Mouse (Mus musculus): ENCODE measurements around the gene Cog7. TPM values are rescaled to one million over a fixed set of nuclear protein-coding genes. Genes with fewer than 3 reads are reported as not detected.

Gene Cog7
- polyA plus RNA-seq, 1 experiment: 9.9 TPM

DNA sequence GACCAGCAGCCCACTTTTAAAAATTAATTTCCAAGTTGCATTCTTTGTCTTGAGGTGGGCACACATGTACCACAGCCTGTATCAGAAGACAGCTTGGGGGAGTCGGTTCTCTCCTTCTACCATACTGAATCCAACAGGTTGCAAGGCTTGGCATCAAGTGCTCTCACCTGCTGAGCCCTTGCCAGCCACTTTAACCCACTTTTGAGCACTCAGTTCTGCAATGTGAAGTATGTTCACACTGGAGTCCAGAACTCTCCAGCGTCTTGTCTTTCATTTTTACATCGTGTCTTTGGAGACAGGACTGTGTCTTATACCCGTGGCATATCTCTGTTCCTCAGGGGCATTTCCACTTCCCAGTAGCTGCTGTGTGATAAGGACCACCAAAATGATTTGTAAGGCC is 101.3 kb downstream of the Cog7 start:
- Histone ChIP-seq H3K36me3 (ENCODE audit: control insufficient read depth, insufficient read depth, low read length) (no peaks in the 10 kb centered on the region), H3K27ac (ENCODE audit: insufficient read depth, low read length) (no peak overlapping the region), H3K4me3 (ENCODE audit: extremely low read depth, insufficient read depth, insufficient read length) (no peak overlapping the region), H3K4me1 (ENCODE audit: control insufficient read depth, insufficient read depth, insufficient read length) (no peaks in the 10 kb centered on the region), H3K27me3 (ENCODE audit: control insufficient read depth, insufficient read depth, low read length) (no peaks in the 10 kb centered on the region)
- TF ChIP-seq CTCF (IDR thresholded peaks at IDR 0.05; ENCODE audit: extremely low read depth, insufficient read depth, insufficient read length, insufficient replicate concordance) (no peak), POLR2A (IDR thresholded peaks at IDR 0.05; ENCODE audit: low read depth, low read length) (no peak)
- WGBS: 80% methylated on average over 4 of the region's 4 CpGs
- DNase-seq (ENCODE audit: low read depth in 1 of 2, low spot score in 2 of 2): no peak

DNA sequence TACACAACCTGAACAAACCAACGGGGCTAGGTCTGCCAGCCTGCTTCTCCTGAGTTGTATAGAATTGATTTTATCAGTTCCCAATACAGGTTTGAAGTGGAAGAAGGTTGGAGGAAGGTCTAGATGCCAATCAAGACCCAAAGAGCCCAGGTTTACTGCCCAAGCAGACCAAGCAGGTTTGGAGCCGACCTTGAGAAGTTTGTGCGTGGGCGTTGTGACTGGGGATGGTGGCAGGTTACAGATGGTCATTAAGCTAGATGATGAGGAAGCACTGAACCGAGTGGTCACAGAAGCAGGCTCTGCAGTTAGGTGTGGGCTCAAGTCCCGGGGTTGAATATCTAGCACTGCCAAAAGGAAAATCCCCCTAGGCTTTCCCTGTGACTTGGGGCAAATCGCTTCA is 106.7 kb downstream of the Cog7 start:
- no peaks in the 10 kb centered on the region for H3K36me3 ChIP-seq (ENCODE audit: control insufficient read depth, insufficient read depth, low read length)
- H3K27me3 ChIP-seq (ENCODE audit: control insufficient read depth, insufficient read depth, low read length): no peaks in the 10 kb centered on the region
- H3K27ac ChIP-seq (ENCODE audit: insufficient read depth, low read length): no peak overlapping the region
- H3K4me3 ChIP-seq (ENCODE audit: extremely low read depth, insufficient read depth, insufficient read length): no peak overlapping the region
- H3K4me1 ChIP-seq (ENCODE audit: control insufficient read depth, insufficient read depth, insufficient read length): no peaks in the 10 kb centered on the region
- no peak for DNase-seq (ENCODE audit: low read depth in 1 of 2, low spot score in 2 of 2)
- TF ChIP-seq CTCF (IDR thresholded peaks at IDR 0.05; ENCODE audit: extremely low read depth, insufficient read depth, insufficient read length, insufficient replicate concordance) (no peak), POLR2A (IDR thresholded peaks at IDR 0.05; ENCODE audit: low read depth, low read length) (no peak)
- 79% methylated on average over 7 of the region's 7 CpGs for WGBS

DNA sequence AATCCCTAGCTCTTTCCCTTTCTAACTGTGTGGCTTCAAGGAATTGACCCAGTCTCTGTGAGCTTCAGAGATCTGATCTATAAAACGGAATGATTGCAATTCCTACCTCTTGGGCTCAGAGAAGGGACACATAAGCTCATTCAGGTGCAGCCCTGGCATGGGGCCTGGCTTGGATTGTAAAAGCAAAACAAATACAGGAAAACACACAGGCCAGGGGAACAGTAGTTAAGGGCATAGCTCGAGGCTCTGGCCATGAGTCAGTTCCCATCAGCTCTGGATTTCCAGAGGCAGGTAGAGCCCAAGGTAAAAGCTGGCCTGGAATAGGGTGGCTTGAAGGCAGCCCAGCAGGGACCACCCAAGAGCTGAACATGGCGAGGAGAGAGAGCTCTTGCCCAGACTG is 107.5 kb downstream of the Cog7 start:
- H3K4me3 ChIP-seq (ENCODE audit: extremely low read depth, insufficient read depth, insufficient read length): no peak overlapping the region
- H3K27ac ChIP-seq (ENCODE audit: insufficient read depth, low read length): no peak overlapping the region
- no peaks in the 10 kb centered on the region for H3K4me1 ChIP-seq (ENCODE audit: control insufficient read depth, insufficient read depth, insufficient read length)
- no peaks in the 10 kb centered on the region for H3K36me3 ChIP-seq (ENCODE audit: control insufficient read depth, insufficient read depth, low read length)
- no peak for TF ChIP-seq CTCF (IDR thresholded peaks at IDR 0.05; ENCODE audit: extremely low read depth, insufficient read depth, insufficient read length, insufficient replicate concordance)
- H3K27me3 ChIP-seq (ENCODE audit: control insufficient read depth, insufficient read depth, low read length): no peaks in the 10 kb centered on the region
- no peak for DNase-seq (ENCODE audit: low read depth in 1 of 2, low spot score in 2 of 2)
- 57% methylated on average over 3 of the region's 3 CpGs for WGBS

DNA sequence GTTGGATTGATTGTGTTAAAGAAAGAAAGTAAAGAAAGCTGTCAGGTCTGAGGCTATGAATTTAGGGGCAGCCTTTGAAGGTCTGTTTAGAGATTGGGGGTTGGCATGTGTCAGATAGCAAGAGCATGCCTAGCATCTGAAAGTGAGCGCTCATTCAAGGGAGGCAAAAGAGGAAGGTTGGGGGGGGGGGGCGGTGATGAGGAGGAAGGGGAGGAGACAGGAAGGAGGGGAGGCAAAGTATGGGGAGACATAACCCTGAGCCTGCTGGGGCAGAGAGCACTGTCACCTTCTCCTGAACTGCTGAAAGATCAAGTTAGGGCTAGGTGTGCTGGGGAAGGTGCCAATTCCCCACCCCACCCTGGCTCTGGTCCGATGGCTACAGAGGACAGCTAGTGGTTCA is 109.9 kb downstream of the Cog7 start:
- no peaks in the 10 kb centered on the region for H3K36me3 ChIP-seq (ENCODE audit: control insufficient read depth, insufficient read depth, low read length)
- 0 out of 2 replicates have a peak, but pooled peaks cover 1% of the 10 kb centered on the region for H3K27me3 ChIP-seq (ENCODE audit: control insufficient read depth, insufficient read depth, low read length)
- 53% methylated on average over 2 of the region's 3 CpGs for WGBS
- no peaks in the 10 kb centered on the region for H3K4me1 ChIP-seq (ENCODE audit: control insufficient read depth, insufficient read depth, insufficient read length)
- DNase-seq (ENCODE audit: low read depth in 1 of 2, low spot score in 2 of 2): no peak
- no peak overlapping the region for H3K4me3 ChIP-seq (ENCODE audit: extremely low read depth, insufficient read depth, insufficient read length)
- no peak overlapping the region for H3K27ac ChIP-seq (ENCODE audit: insufficient read depth, low read length)
- no peak for TF ChIP-seq CTCF (IDR thresholded peaks at IDR 0.05; ENCODE audit: extremely low read depth, insufficient read depth, insufficient read length, insufficient replicate concordance)
- TF ChIP-seq POLR2A (IDR thresholded peaks at IDR 0.05; ENCODE audit: low read depth, low read length): no peak

DNA sequence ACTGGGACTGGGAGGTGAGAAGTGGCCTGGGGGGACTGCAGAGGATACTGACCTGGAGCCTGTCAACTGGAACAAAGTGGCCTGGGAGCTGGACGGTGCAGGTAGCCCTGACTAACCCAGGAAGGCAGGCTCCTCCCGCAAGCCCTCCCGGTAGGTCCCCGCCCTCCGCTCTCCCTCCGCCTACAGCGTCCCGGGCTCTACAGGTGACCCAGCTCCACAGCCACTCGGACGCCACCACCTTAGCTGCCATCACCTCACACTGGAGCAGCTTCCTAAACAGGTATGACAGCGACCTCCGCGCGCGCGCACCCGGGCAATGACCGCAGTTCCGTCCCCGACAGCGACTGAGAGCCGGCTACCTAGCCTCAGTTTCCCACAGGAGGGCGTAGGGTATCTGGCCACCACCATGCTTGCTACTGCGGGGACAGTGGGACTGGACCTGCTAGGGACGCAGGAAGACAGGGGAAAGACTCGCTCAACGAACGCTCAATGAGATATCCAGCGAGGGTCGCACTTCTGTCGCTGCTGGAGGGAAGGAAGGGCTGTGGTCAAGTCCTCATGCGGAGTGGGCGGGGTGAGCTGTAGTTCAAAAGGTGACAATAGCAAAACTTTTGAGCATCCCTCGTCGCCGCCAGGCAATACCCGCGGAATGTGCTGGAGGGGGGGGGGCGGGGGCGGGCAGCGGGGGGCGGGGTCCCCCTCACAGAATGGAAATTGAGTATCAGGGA is 116.5 kb downstream of the Cog7 start, which contains the start of gene Scnn1b:
TSS of gene Scnn1b (plus strand) at position 181 of the 728 bp plus-strand sequence.
- 8% methylated on average over 38 of the region's 42 CpGs for WGBS

DNA sequence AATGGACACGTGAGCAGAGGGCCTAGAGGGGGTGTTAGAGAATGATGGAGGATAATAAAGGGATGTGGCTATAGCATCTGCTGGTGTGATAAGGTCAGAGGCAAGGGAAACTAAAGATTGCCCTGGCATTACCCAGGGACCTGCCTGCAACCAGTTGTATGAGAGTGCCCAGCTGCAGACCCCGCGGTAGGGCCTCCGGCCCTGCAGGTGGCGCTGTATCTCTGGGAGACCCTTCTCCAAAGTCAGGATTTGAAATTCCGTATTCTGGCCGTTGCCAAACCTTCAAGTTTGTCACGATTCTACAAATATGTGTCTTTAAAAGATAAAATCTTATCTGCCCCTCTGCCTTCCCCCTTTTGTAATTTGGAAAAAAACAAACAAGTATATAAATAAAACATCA is 122.6 kb downstream of the Cog7 start:
- Histone ChIP-seq H3K27me3 (ENCODE audit: control insufficient read depth, insufficient read depth, low read length) (no peaks in the 10 kb centered on the region), H3K36me3 (ENCODE audit: control insufficient read depth, insufficient read depth, low read length) (no peaks in the 10 kb centered on the region), H3K4me3 (ENCODE audit: extremely low read depth, insufficient read depth, insufficient read length) (no peak overlapping the region), H3K27ac (ENCODE audit: insufficient read depth, low read length) (no peak overlapping the region), H3K4me1 (ENCODE audit: control insufficient read depth, insufficient read depth, insufficient read length) (no peaks in the 10 kb centered on the region)
- no peak for DNase-seq (ENCODE audit: low read depth in 1 of 2, low spot score in 2 of 2)
- 76% methylated on average over 8 of the region's 8 CpGs for WGBS
- TF ChIP-seq POLR2A (IDR thresholded peaks at IDR 0.05; ENCODE audit: low read depth, low read length) (no peak), CTCF (IDR thresholded peaks at IDR 0.05; ENCODE audit: extremely low read depth, insufficient read depth, insufficient read length, insufficient replicate concordance) (peak; percentile 9; the same call in 1 of the 2 replicates)

More for the DNA sequence above, 116.5 kb downstream of the Cog7 start, which contains the start of gene Scnn1b:
- no peaks in the 10 kb centered on the region for H3K4me1 ChIP-seq (ENCODE audit: control insufficient read depth, insufficient read depth, insufficient read length)
- H3K36me3 ChIP-seq (ENCODE audit: control insufficient read depth, insufficient read depth, low read length): no peaks in the 10 kb centered on the region
- no peak within 1 kb of the TSS for H3K27ac ChIP-seq (ENCODE audit: insufficient read depth, low read length)
- DNase-seq (ENCODE audit: low read depth in 1 of 2, low spot score in 2 of 2): no peak
- 0 out of 2 replicates have a peak, but pooled peaks cover 3% of the 10 kb centered on the region for H3K27me3 ChIP-seq (ENCODE audit: control insufficient read depth, insufficient read depth, low read length)
- no peak for TF ChIP-seq POLR2A (IDR thresholded peaks at IDR 0.05; ENCODE audit: low read depth, low read length)
- TF ChIP-seq CTCF (IDR thresholded peaks at IDR 0.05; ENCODE audit: extremely low read depth, insufficient read depth, insufficient read length, insufficient replicate concordance): no peak
- no peak within 1 kb of the TSS for H3K4me3 ChIP-seq (ENCODE audit: extremely low read depth, insufficient read depth, insufficient read length)

DNA sequence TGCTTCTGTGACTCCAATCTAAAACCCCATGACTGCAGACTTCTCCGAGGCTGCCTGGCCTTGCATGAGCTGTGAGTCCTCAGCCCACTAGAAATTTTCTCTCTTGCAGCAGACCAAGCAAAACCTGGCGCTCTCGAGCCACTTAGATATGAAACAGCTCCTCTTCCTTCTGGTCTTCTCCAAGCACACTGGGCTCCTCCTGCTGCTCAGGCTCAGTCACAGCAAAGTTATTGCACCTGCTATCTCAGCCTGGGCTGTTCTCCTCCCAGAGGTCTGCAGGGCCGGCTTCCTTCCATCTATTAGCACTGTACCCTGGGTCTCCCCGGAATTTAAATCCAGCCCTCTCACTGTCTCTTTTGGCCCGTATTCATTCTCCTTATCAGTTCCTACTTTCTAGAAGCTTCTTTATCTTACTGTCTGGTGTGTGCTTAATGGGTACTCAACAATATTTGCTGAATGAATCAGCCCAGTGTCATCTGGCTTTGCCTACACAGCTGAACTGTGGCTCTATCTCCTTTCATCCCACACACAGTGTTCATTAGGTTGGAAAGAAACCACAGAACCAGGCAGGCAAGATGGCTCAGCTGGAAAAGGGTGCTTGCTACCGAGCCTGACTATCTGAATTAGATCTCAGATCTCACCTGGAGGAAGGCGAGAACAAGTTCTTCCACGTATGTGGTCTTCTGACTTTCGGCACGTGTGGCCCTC is 124.2 kb downstream of the Cog7 start:
- H3K4me1 ChIP-seq (ENCODE audit: control insufficient read depth, insufficient read depth, insufficient read length): no peaks in the 10 kb centered on the region
- DNase-seq (ENCODE audit: low read depth in 1 of 2, low spot score in 2 of 2): no peak
- H3K27ac ChIP-seq (ENCODE audit: insufficient read depth, low read length): no peak overlapping the region
- H3K27me3 ChIP-seq (ENCODE audit: control insufficient read depth, insufficient read depth, low read length): no peaks in the 10 kb centered on the region
- TF ChIP-seq POLR2A (IDR thresholded peaks at IDR 0.05; ENCODE audit: low read depth, low read length) (no peak), CTCF (IDR thresholded peaks at IDR 0.05; ENCODE audit: extremely low read depth, insufficient read depth, insufficient read length, insufficient replicate concordance) (no peak)
- WGBS: 84% methylated on average over 11 of the region's 11 CpGs
- H3K36me3 ChIP-seq (ENCODE audit: control insufficient read depth, insufficient read depth, low read length): no peaks in the 10 kb centered on the region
- H3K4me3 ChIP-seq (ENCODE audit: extremely low read depth, insufficient read depth, insufficient read length): no peak overlapping the region

Measured in spleen, adult 2 months (tissue).